Mouse (Mus musculus) E14TG2a.4 (cell line): ENCODE results near the gene Irf2bpl.

Source experiments
- CTCF ChIP-seq: conservative IDR thresholded peaks from 2 replicates; pipeline ENCODE4 v1.5.1; 2014; ENCODE audit warnings: low read length
- NANOG ChIP-seq: IDR thresholded peaks from 2 replicates; pipeline ENCODE4 v1.6.1; 2014; ENCODE audit warnings: borderline replicate concordance, low read length, mixed read lengths

DNA sequence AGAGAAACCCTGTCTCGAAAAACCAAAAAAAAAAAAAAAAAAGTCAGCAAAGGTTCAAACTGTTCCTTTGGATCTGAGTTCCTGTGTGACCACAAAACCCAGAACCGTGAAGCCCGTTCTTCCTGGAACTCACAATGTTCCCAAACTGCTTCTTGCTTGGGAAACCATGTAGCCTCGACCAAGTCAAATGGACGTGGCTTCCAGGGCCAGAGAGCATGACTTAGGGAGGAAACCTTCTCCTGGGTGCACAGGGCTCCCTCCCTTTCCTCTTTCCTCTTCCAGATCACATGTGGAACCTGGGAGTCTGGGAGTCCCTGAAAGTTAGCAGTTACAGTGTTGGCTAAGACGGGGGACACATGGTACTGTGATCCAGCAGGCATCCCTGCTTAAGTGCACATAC lies 14.8 kb downstream of the Irf2bpl start:
- TF ChIP-seq CTCF (no peak), NANOG (no peak)
